Mouse (Mus musculus) embryo, embryonic 11 days (tissue): ENCODE results near the gene Aldh2.

Experiments used
- DNase-seq: peaks from one replicate; pipeline ENCODE4 v3.0.0-alpha.2; 2015

Aldh2 gene

GRCm38 (mm10) chr5:121594714-121595313 is 1.2 kb upstream of the Aldh2 start:
- DNase-seq, result no peak

GRCm38 (mm10) chr5:121592816-121593407 is 712 bp downstream of the Aldh2 start:
- peak; percentile 43 for DNase-seq

GRCm38 (mm10) chr5:121592064-121592815 is 1.4 kb downstream of the Aldh2 start:
- no peak for DNase-seq

- DNase-seq, result no peak
These were observed 2.1 kb downstream of the Aldh2 start for GRCm38 (mm10) chr5:121591417-121592063.

- DNase-seq, result no peak
These were observed 3.7 kb downstream of the Aldh2 start for GRCm38 (mm10) chr5:121589928-121590327.

- no peak for DNase-seq
These were observed 7.1 kb downstream of the Aldh2 start for GRCm38 (mm10) chr5:121586400-121587039.

- DNase-seq, result no peak
These were observed 7.9 kb downstream of the Aldh2 start for GRCm38 (mm10) chr5:121585699-121586098.

GRCm38 (mm10) chr5:121585005-121585404 is 8.6 kb downstream of the Aldh2 start:
- no peak for DNase-seq

- DNase-seq, result peak; percentile 52
These were observed 9.7 kb downstream of the Aldh2 start for GRCm38 (mm10) chr5:121583765-121584501.

GRCm38 (mm10) chr5:121581945-121582344 is 11.7 kb downstream of the Aldh2 start:
- DNase-seq, result no peak

- no peak for DNase-seq
These were observed 16.6 kb downstream of the Aldh2 start for GRCm38 (mm10) chr5:121576927-121577488.

GRCm38 (mm10) chr5:121575867-121576266 is 17.8 kb downstream of the Aldh2 start:
- no peak for DNase-seq

- no peak for DNase-seq
These were observed 19.5 kb downstream of the Aldh2 start for GRCm38 (mm10) chr5:121574145-121574544.

GRCm38 (mm10) chr5:121570787-121571186 is 22.8 kb downstream of the Aldh2 start:
- no peak for DNase-seq

GRCm38 (mm10) chr5:121569881-121570420 is 23.7 kb downstream of the Aldh2 start:
- DNase-seq, result no peak

- no peak for DNase-seq
These were observed 27.5 kb downstream of the Aldh2 start for GRCm38 (mm10) chr5:121566035-121566681.

- peak; percentile 92 for DNase-seq
These were observed 29.1 kb downstream of the Aldh2 start for GRCm38 (mm10) chr5:121564468-121564895.

- no peak for DNase-seq
These were observed 31.2 kb downstream of the Aldh2 start for GRCm38 (mm10) chr5:121562436-121562835.

GRCm38 (mm10) chr5:121549196-121549595 is 44.4 kb downstream of the Aldh2 start:
- no peak for DNase-seq

GRCm38 (mm10) chr5:121547084-121547483 is 46.5 kb downstream of the Aldh2 start:
- DNase-seq, result no peak

GRCm38 (mm10) chr5:121546530-121546895 is 47.1 kb downstream of the Aldh2 start:
- DNase-seq, result peak; percentile 71
